Mouse (Mus musculus) testis, adult 2 months (tissue): ENCODE measurements around the gene Olfr251. TPM values are rescaled to one million over a fixed set of nuclear protein-coding genes. Genes with fewer than 3 reads are reported as not detected.

ENCODE experiments used
- H3K27ac ChIP-seq: fragments of 200-500 bp; 2 replicates; pipeline ENCODE4 v1.5.1; 2012; ENCODE audit warnings: low read depth, low read length; ENCODE audit not compliant: control insufficient read depth, insufficient read depth
- H3K27me3 ChIP-seq: fragments of 200-500 bp; 2 replicates; pipeline ENCODE4 v1.6.1; 2012; ENCODE audit warnings: mild to moderate bottlenecking, low read length, moderate library complexity; ENCODE audit not compliant: control insufficient read depth, insufficient read depth
- H3K36me3 ChIP-seq: fragments of 200-500 bp; 2 replicates; pipeline ENCODE4 v1.6.1; 2012; ENCODE audit warnings: mild to moderate bottlenecking, low read length; ENCODE audit not compliant: control insufficient read depth, insufficient read depth
- H3K4me1 ChIP-seq: fragments of 200-500 bp; 2 replicates; pipeline ENCODE4 v1.6.1; 2012; ENCODE audit warnings: low read length; ENCODE audit not compliant: control insufficient read depth, insufficient read depth
- H3K4me3 ChIP-seq: fragments of 200-500 bp; 2 replicates; pipeline ENCODE4 v1.5.1; 2012; ENCODE audit warnings: low read depth, mild to moderate bottlenecking, low read length, moderate library complexity, mixed read lengths; ENCODE audit not compliant: control insufficient read depth
- CTCF ChIP-seq: fragments of 200-500 bp; IDR thresholded peaks from 2 replicates; pipeline ENCODE4 v1.5.1; 2012; ENCODE audit warnings: low read depth, mild to moderate bottlenecking, inconsistent platforms, low read length, moderate library complexity; ENCODE audit not compliant: control insufficient read depth, insufficient read depth, insufficient replicate concordance
- POLR2A ChIP-seq: fragments of 200-500 bp; IDR thresholded peaks from 2 replicates; pipeline ENCODE4 v1.6.1; 2012; ENCODE audit warnings: low read depth, mild to moderate bottlenecking, inconsistent platforms, low read length, moderate library complexity; ENCODE audit not compliant: control insufficient read depth
- polyA plus RNA-seq: library from polyadenylated mRNA; depleted of rRNA; stranded (reverse); fragments of >200 nt; gene quantifications from 2 replicates; pipeline ENCODE4 v1.2.3, GENCODE M21; 2012; rRNA removed

Olfr251 gene
- polyA plus RNA-seq, 1 experiment, result not detected

GRCm38 (mm10) chr9:38427026-38427425, 50.1 kb downstream of the Olfr251 start:
- no peaks in the 10 kb centered on the region for H3K27me3 ChIP-seq
- no peak for TF ChIP-seq CTCF
- no peak for TF ChIP-seq POLR2A
- H3K4me1 ChIP-seq, result no peaks in the 10 kb centered on the region
- H3K36me3 ChIP-seq, result no peaks in the 10 kb centered on the region
- no peak overlapping the region for H3K4me3 ChIP-seq
- no peak overlapping the region for H3K27ac ChIP-seq

GRCm38 (mm10) chr9:38429155-38429554, 52.3 kb downstream of the Olfr251 start, which contains the start of gene Olfr901:
TSS of gene Olfr901 (plus strand) at chr9:38429455.
- H3K27ac ChIP-seq, result no peak within 1 kb of the TSS
- H3K36me3 ChIP-seq, result no peaks in the 10 kb centered on the region
- H3K4me1 ChIP-seq, result no peaks in the 10 kb centered on the region
- no peak for TF ChIP-seq POLR2A
- TF ChIP-seq CTCF, result no peak
- H3K27me3 ChIP-seq, result no peaks in the 10 kb centered on the region
- H3K4me3 ChIP-seq, result no peak within 1 kb of the TSS

Other genes starting within 250 kb of the Olfr251 start
- gene Olfr890, start 234.6 kb upstream of the Olfr251 start, polyA plus RNA-seq, result not detected in 2 replicates
- not detected in 2 replicates for gene Olfr891, start 196.3 kb upstream of the Olfr251 start, polyA plus RNA-seq
- 0.09 TPM in 1 of 2 replicates, not detected in the other for gene Olfr893, start 168.7 kb upstream of the Olfr251 start, polyA plus RNA-seq
- not detected in 2 replicates for gene Olfr894, start 159.0 kb upstream of the Olfr251 start, polyA plus RNA-seq
- gene Olfr143, start 124.3 kb upstream of the Olfr251 start, polyA plus RNA-seq, result not detected in 2 replicates
- gene Olfr895, start 109.2 kb upstream of the Olfr251 start, polyA plus RNA-seq, result not detected in 2 replicates
- 0.16 and 0.18 TPM in 2 replicates for gene Olfr896-ps1, start 86.0 kb upstream of the Olfr251 start, polyA plus RNA-seq
- 0.04 and 0.12 TPM in 2 replicates for gene Olfr25, start 48.0 kb upstream of the Olfr251 start, polyA plus RNA-seq
- 0.25 TPM in 1 of 2 replicates, not detected in the other for gene Olfr898, start 28.7 kb upstream of the Olfr251 start, polyA plus RNA-seq
- gene Olfr250, start 10.2 kb upstream of the Olfr251 start, polyA plus RNA-seq, result not detected in 2 replicates
- gene Olfr147, start 24.6 kb downstream of the Olfr251 start, polyA plus RNA-seq, result not detected in 2 replicates
- not detected in 2 replicates for gene Olfr901, start 52.4 kb downstream of the Olfr251 start, polyA plus RNA-seq
- not detected in 2 replicates for gene Olfr902, start 70.6 kb downstream of the Olfr251 start, polyA plus RNA-seq
- gene Olfr904, start 86.1 kb downstream of the Olfr251 start, polyA plus RNA-seq, result not detected in 2 replicates
- gene Olfr905, start 94.0 kb downstream of the Olfr251 start, polyA plus RNA-seq, result not detected in 2 replicates
- gene Olfr906, start 110.0 kb downstream of the Olfr251 start, polyA plus RNA-seq, result not detected in 2 replicates
- gene Olfr907, start 118.7 kb downstream of the Olfr251 start, polyA plus RNA-seq, result not detected in 2 replicates
- gene Olfr911-ps1, start 144.5 kb downstream of the Olfr251 start, polyA plus RNA-seq, result not detected in 2 replicates
- not detected in 2 replicates for gene Olfr910, start 160.8 kb downstream of the Olfr251 start, polyA plus RNA-seq
- not detected in 2 replicates for gene Olfr912, start 203.1 kb downstream of the Olfr251 start, polyA plus RNA-seq
- not detected in 2 replicates for gene Olfr913, start 215.7 kb downstream of the Olfr251 start, polyA plus RNA-seq
- gene Olfr914, start 228.0 kb downstream of the Olfr251 start, polyA plus RNA-seq, result not detected in 2 replicates